Mouse (Mus musculus): ENCODE results near the gene Gpr88. TPM values are rescaled to one million over a fixed set of nuclear protein-coding genes. Genes with fewer than 3 reads are reported as not detected.

Gpr88 gene
- 0.36 and 0.37 TPM in 2 replicates for polyA plus RNA-seq (2012; rRNA removed)

GRCm38 (mm10) chr3:116253077-116253531 is at the start of gene Gpr88:
Gpr88 (minus strand) TSS chr3:116253503.

Other genes starting within 250 kb of the Gpr88 start
- gene Slc30a7, start 246.1 kb downstream of the Gpr88 start, polyA plus RNA-seq (2012; rRNA removed) = 4.5 and 5.2 TPM in 2 replicates
- 3.8 and 5.7 TPM in 2 replicates for gene Extl2, start 246.0 kb downstream of the Gpr88 start, polyA plus RNA-seq (2012; rRNA removed)
- 0.13 and 0.80 TPM in 2 replicates for gene Vcam1, start 123.8 kb downstream of the Gpr88 start, polyA plus RNA-seq (2012; rRNA removed)
- gene Cdc14a, start 170.5 kb upstream of the Gpr88 start, polyA plus RNA-seq (2012; rRNA removed) = 3.8 and 6.4 TPM in 2 replicates